Mouse (Mus musculus) midbrain, embryonic 11.5 days (tissue): ENCODE data around the gene Eri3. TPM values are rescaled to one million over a fixed set of nuclear protein-coding genes. Genes with fewer than 3 reads are reported as not detected.

Source experiments
- ATAC-seq: fragments of 200-750 bp; cut with Nextera tagmentation; 2 replicates; pipeline ENCODE4 v1.8.0; 2017; ENCODE audit warnings: moderate TSS enrichment, moderate library complexity; ENCODE audit not compliant: low FRiP score
- DNase-seq: peaks from one replicate; pipeline ENCODE4 v3.0.0; 2015; ENCODE audit warnings: low spot score; ENCODE audit errors: missing footprints
- H3K27ac ChIP-seq: fragments of 300-500 bp; sonication (generic); 2 replicates; pipeline ENCODE4 v1.5.1; 2014; ENCODE audit warnings: low read depth, low read length
- H3K27me3 ChIP-seq: fragments of 300-500 bp; sonication (generic); 2 replicates; pipeline ENCODE4 v1.6.1; 2014; ENCODE audit warnings: mild to moderate bottlenecking, low read length, moderate library complexity, mixed read lengths; ENCODE audit not compliant: control insufficient read depth, insufficient read depth
- H3K36me3 ChIP-seq: fragments of 300-500 bp; sonication (generic); 2 replicates; pipeline ENCODE4 v1.6.1; 2014; ENCODE audit warnings: mild to moderate bottlenecking, low read length, moderate library complexity, mixed read lengths; ENCODE audit not compliant: control insufficient read depth, insufficient read depth
- H3K4me1 ChIP-seq: fragments of 300-500 bp; sonication (generic); 2 replicates; pipeline ENCODE4 v1.6.1; 2014; ENCODE audit warnings: low read length; ENCODE audit not compliant: control insufficient read depth, insufficient read depth
- H3K4me2 ChIP-seq: fragments of 300-500 bp; sonication (generic); 2 replicates; pipeline ENCODE4 v1.6.1; 2014; ENCODE audit warnings: mild to moderate bottlenecking, moderate library complexity
- H3K4me3 ChIP-seq: fragments of 300-500 bp; sonication (generic); 2 replicates; pipeline ENCODE4 v1.5.1; 2014; ENCODE audit warnings: low read depth, low read length
- H3K9ac ChIP-seq: fragments of 300-500 bp; sonication (generic); 2 replicates; pipeline ENCODE4 v1.6.1; 2014; ENCODE audit warnings: low read length
- H3K9me3 ChIP-seq: fragments of 300-500 bp; sonication (generic); 2 replicates; pipeline ENCODE4 v1.6.1; 2016; ENCODE audit warnings: low read length; ENCODE audit not compliant: control insufficient read depth
- WGBS: fragments of 180-500 bp; shearing (Covaris S2); extraction: QIAGEN DNeasy Blood & Tissue Kit; methylation state at CpG from one replicate; pipeline ENCODE4 v1.1.7; 2014; 5-methylcytosine and 5-hydroxymethylcytosine counted together
- polyA plus RNA-seq: library from polyadenylated mRNA; unstranded; fragments of >200 nt; fragmentation: Nextera tagmentation; extraction: Ambion mirVana; gene quantifications from 2 replicates; pipeline ENCODE4 v1.2.1, GENCODE M21; 2014

Gene Eri3
- polyA plus RNA-seq, 1 experiment from 2014 or later, result 132 TPM

- Histone ChIP-seq H3K4me3 (no peak overlapping the region), H3K9ac (no peak overlapping the region), H3K4me2 (no peak overlapping the region), H3K36me3 (no peaks in the 10 kb centered on the region), H3K27me3 (no peaks in the 10 kb centered on the region; the same call in none of the 2 replicates), H3K27ac (no peak overlapping the region), H3K9me3 (no peaks in the 10 kb centered on the region), H3K4me1 (no peaks in the 10 kb centered on the region)
- ATAC-seq (no peak), DNase-seq (peak; percentile 28)
- 88% methylated on average over 7 of the region's 7 CpGs for WGBS
Measured at GRCm38 (mm10) chr4:117537002-117537401, 13.2 kb upstream of the Eri3 start.

- ATAC-seq, result no peak
- no peak overlapping the region for H3K4me2 ChIP-seq
- 84% methylated on average over 8 of the region's 8 CpGs for WGBS
- no peaks in the 10 kb centered on the region; the same call in none of the 2 replicates for H3K27me3 ChIP-seq
- H3K36me3 ChIP-seq, result no peaks in the 10 kb centered on the region
- DNase-seq, result peak; percentile 53
- H3K27ac ChIP-seq, result no peak overlapping the region
- no peaks in the 10 kb centered on the region for H3K9me3 ChIP-seq
- no peak overlapping the region for H3K4me3 ChIP-seq
- H3K4me1 ChIP-seq, result no peaks in the 10 kb centered on the region
- no peak overlapping the region for H3K9ac ChIP-seq
Measured at GRCm38 (mm10) chr4:117539329-117539980, 10.7 kb upstream of the Eri3 start.

- no peaks in the 10 kb centered on the region for H3K9me3 ChIP-seq
- no peaks in the 10 kb centered on the region for H3K36me3 ChIP-seq
- DNase-seq (no peak), ATAC-seq (no peak)
- no peak overlapping the region for H3K9ac ChIP-seq
- no peaks in the 10 kb centered on the region for H3K4me1 ChIP-seq
- no peak overlapping the region for H3K27ac ChIP-seq
- no peak overlapping the region for H3K4me3 ChIP-seq
- H3K27me3 ChIP-seq, result no peaks in the 10 kb centered on the region; the same call in 1 of the 2 replicates
- no peak overlapping the region for H3K4me2 ChIP-seq
- 75% methylated on average over 5 of the region's 5 CpGs for WGBS
Measured at GRCm38 (mm10) chr4:117540571-117540970, 9.6 kb upstream of the Eri3 start.

GRCm38 (mm10) chr4:117545448-117545847 lies 4.7 kb upstream of the Eri3 start:
- WGBS, result 83% methylated on average over 3 of the region's 3 CpGs
- no peaks in the 10 kb centered on the region for H3K36me3 ChIP-seq
- no peaks in the 10 kb centered on the region for H3K9me3 ChIP-seq
- no peaks in the 10 kb centered on the region for H3K27me3 ChIP-seq
- H3K4me3 ChIP-seq, result no peak overlapping the region
- no peaks in the 10 kb centered on the region for H3K4me1 ChIP-seq
- no peak overlapping the region for H3K4me2 ChIP-seq
- DNase-seq (no peak), ATAC-seq (no peak)
- no peak overlapping the region for H3K27ac ChIP-seq
- no peak overlapping the region for H3K9ac ChIP-seq

- Histone ChIP-seq H3K27me3 (no peaks in the 10 kb centered on the region), H3K4me2 (no peak overlapping the region), H3K4me3 (no peak overlapping the region), H3K9ac (no peak overlapping the region), H3K27ac (no peak overlapping the region), H3K9me3 (no peaks in the 10 kb centered on the region), H3K4me1 (peaks cover 8% of the 10 kb centered on the region), H3K36me3 (no peaks in the 10 kb centered on the region)
- WGBS, result 92% methylated on average over 6 of the region's 6 CpGs
- ATAC-seq (no peak), DNase-seq (no peak)
Measured at GRCm38 (mm10) chr4:117546616-117547015, 3.5 kb upstream of the Eri3 start.

- H3K4me3 ChIP-seq, result no peak overlapping the region
- H3K27ac ChIP-seq, result no peak overlapping the region
- 48% methylated on average over 6 of the region's 6 CpGs for WGBS
Measured at GRCm38 (mm10) chr4:117549576-117549975, 589 bp upstream of the Eri3 start.

GRCm38 (mm10) chr4:117551144-117552000 lies 1.2 kb downstream of the Eri3 start:
- no peaks in the 10 kb centered on the region for H3K27me3 ChIP-seq
- peak overlapping the region; percentile 63 for H3K4me3 ChIP-seq
- ATAC-seq (no peak), DNase-seq (peak; percentile 66)
- no peak overlapping the region; the same call in 1 of the 2 replicates for H3K27ac ChIP-seq
- H3K36me3 ChIP-seq, result no peaks in the 10 kb centered on the region
- WGBS, result 76% methylated on average over 8 of the region's 8 CpGs
- H3K9me3 ChIP-seq, result no peaks in the 10 kb centered on the region
- peak overlapping the region; percentile 84 for H3K4me2 ChIP-seq
- peaks cover 13% of the 10 kb centered on the region for H3K4me1 ChIP-seq
- peak overlapping the region; percentile 80 for H3K9ac ChIP-seq

More at GRCm38 (mm10) chr4:117549576-117549975, 589 bp upstream of the Eri3 start:
- Histone ChIP-seq H3K27me3 (no peaks in the 10 kb centered on the region), H3K36me3 (no peaks in the 10 kb centered on the region), H3K4me1 (peaks cover 8% of the 10 kb centered on the region), H3K9ac (no peak overlapping the region), H3K9me3 (no peaks in the 10 kb centered on the region), H3K4me2 (no peak overlapping the region; the same call in 1 of the 2 replicates)
- DNase-seq (no peak), ATAC-seq (no peak)

GRCm38 (mm10) chr4:117555495-117555894 lies 5.3 kb downstream of the Eri3 start:
- WGBS, result 59% methylated on average over 2 of the region's 2 CpGs
- H3K27ac ChIP-seq, result no peak overlapping the region
- no peak overlapping the region for H3K9ac ChIP-seq

GRCm38 (mm10) chr4:117556372-117556771 lies 6.2 kb downstream of the Eri3 start:
- H3K9ac ChIP-seq, result no peak overlapping the region
- no peaks in the 10 kb centered on the region for H3K9me3 ChIP-seq
- H3K4me2 ChIP-seq, result no peak overlapping the region
- no peaks in the 10 kb centered on the region for H3K36me3 ChIP-seq
- H3K27ac ChIP-seq, result no peak overlapping the region
- ATAC-seq, result 0 out of 2 replicates have a peak, but pooled peaks have one; percentile 52
- 31% methylated on average over 5 of the region's 5 CpGs for WGBS
- no peaks in the 10 kb centered on the region for H3K27me3 ChIP-seq
- H3K4me1 ChIP-seq, result peaks cover 5% of the 10 kb centered on the region
- no peak for DNase-seq
- H3K4me3 ChIP-seq, result no peak overlapping the region

More at GRCm38 (mm10) chr4:117555495-117555894, 5.3 kb downstream of the Eri3 start:
- Histone ChIP-seq H3K36me3 (no peaks in the 10 kb centered on the region), H3K4me1 (peaks cover 13% of the 10 kb centered on the region), H3K27me3 (no peaks in the 10 kb centered on the region), H3K4me2 (no peak overlapping the region), H3K4me3 (no peak overlapping the region), H3K9me3 (no peaks in the 10 kb centered on the region)
- no peak for ATAC-seq
- DNase-seq, result peak; percentile 70
